Mouse (Mus musculus) brown adipose tissue, adult 24 weeks (tissue): Measurements from ENCODE around the gene Wdr70. TPM values are rescaled to one million over a fixed set of nuclear protein-coding genes. Genes with fewer than 3 reads are reported as not detected.

Experiments
- H3K27ac ChIP-seq: fragments of 200-500 bp; replicated peaks from 2 replicates; pipeline ENCODE4 v1.5.1; 2012; ENCODE audit warnings: low read depth, mild to moderate bottlenecking, low read length
- H3K4me1 ChIP-seq: fragments of 200-500 bp; 2 replicates; pipeline ENCODE4 v1.6.1; 2012; ENCODE audit warnings: low read length, mixed read lengths; ENCODE audit not compliant: control insufficient read depth, insufficient read depth, insufficient read length
- H3K4me3 ChIP-seq: fragments of 200-500 bp; 2 replicates; pipeline ENCODE4 v1.5.1; 2012; ENCODE audit warnings: low read depth, mild to moderate bottlenecking, low read length, moderate library complexity; ENCODE audit not compliant: insufficient read depth
- polyA plus RNA-seq: library from polyadenylated mRNA; stranded (reverse); fragments of >200 nt; gene quantifications from 2 replicates; pipeline ENCODE4 v1.2.4, GENCODE M21; 2012; ENCODE audit not compliant: missing spikeins, insufficient read depth, insufficient read length

Wdr70 gene
- polyA plus RNA-seq, 1 experiment = 34.4 TPM

DNA sequence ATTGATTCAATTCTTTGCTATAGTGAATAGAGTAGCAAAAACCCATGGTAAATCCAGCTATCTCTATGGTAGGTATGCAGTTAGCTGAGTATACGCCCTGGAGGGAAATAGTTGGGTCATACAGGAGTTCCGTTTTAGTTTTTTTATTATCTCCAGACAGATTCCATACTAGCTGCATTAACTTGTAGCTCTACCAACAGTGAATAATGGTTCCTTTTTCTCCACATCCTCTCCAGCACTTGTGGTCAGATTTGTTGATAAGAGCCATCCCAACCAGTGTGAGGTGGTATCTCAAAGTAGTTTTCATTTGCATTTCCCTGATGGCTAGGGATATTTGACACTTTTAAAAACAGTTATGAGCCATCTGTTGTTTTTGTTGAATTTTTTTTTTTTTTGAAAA is 100.9 kb downstream of the Wdr70 start:
- Histone ChIP-seq H3K27ac (no peak overlapping the region), H3K4me1 (no peaks in the 10 kb centered on the region; the same call in 1 of the 2 replicates), H3K4me3 (no peak overlapping the region)

DNA sequence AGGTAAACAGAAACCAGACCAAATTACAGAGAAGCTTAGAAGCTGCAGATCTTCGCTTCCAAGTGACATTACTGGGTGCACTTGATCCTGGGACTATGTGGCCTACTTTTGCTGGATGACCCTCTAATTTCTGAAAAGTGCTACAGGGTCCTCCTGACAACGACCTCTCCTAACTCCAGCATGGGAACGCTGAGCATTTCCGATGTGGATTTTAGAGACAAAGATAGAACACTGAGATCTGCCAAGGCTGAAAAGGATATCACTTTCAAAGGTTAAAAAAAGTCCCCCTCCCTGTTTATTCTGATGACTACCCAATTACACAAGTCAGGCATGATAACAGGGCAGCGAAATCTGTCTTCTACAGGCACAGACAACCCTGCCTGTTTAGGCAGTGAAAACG is 105.3 kb downstream of the Wdr70 start:
- Histone ChIP-seq H3K4me1 (no peaks in the 10 kb centered on the region), H3K4me3 (no peak overlapping the region)

DNA sequence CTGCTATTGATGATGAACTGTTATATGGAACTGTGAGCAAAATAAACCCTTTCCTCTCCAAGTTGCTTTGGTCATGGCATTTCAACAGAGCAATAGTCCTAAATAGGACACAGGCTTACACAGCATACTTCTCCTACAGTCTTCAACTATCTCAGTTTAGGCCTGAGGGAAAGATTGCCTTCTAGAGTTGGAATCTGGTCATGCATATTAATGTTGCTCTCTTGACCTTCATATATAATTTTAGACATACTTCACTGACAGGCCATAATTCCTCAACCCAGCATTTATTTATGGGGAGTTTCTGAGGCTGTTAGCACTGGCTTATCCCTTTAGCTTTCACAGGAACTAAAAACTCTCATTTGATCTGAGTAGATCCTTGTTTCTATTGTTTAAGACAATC is 108.9 kb downstream of the Wdr70 start:
- Histone ChIP-seq H3K4me1 (no peaks in the 10 kb centered on the region), H3K27ac (no peak overlapping the region), H3K4me3 (no peak overlapping the region)

More for the DNA sequence above, 105.3 kb downstream of the Wdr70 start:
- no peak overlapping the region for H3K27ac ChIP-seq

DNA sequence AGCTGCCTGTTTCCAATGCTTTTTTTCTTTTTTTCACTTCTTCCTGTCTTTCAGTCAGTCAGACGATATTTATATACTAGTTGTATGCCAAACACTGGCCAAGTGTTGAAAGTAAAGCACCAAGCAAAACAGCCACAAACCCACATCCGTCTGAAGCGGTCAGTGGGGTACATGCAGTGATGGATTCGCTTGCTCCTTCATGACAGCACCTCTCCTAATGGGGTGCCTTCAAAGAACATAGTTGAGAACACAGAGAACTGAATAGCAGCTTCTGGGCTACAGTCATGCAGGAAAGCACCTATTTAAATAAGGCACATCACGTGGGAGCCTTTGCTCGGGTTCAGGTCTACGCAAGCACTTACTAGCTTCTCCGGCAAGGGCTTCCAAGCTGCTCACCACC is 111.6 kb downstream of the Wdr70 start:
- no peak overlapping the region for H3K27ac ChIP-seq
- no peak overlapping the region for H3K4me3 ChIP-seq
- no peaks in the 10 kb centered on the region for H3K4me1 ChIP-seq

DNA sequence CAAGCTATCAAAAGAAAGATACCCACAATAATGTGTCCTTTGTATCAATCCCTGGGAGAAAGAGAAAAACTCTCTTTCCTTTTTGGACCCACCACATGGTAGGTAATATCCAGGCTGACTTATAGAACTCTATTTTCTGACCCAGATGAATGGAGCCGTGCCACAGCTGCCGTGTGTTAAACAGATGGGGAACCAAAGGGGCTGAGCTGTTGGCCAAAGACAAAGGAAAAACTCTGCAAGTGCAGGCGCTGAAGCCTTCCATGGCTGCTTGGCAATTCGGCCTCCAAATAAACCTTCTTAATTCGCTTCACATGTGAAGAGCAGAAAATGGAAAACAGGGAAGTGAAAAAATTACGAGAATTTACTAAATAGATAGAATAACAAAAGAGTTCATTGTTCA is 112.7 kb downstream of the Wdr70 start:
- Histone ChIP-seq H3K4me1 (no peaks in the 10 kb centered on the region), H3K27ac (no peak overlapping the region), H3K4me3 (no peak overlapping the region)

DNA sequence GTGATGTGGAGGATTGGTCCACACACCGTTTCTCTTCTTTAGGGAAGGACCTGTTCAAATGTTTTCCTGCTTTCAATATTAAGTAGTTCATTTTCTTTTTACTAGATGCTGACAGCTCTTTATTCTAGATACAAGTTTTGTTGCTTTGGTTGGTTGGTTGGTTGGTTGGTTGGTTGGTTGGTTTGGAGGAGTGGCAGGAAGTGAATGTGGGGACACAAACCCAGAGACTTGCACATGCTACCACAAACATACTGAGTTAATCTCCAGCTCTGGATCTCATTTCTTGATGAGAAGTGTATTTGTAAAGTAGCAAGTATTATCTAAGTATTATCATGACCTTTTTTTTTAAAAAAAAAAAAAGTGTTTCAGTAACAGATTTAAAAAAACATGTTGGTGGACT is 120.4 kb downstream of the Wdr70 start:
- Histone ChIP-seq H3K4me1 (no peaks in the 10 kb centered on the region), H3K4me3 (no peak overlapping the region), H3K27ac (no peak overlapping the region)

DNA sequence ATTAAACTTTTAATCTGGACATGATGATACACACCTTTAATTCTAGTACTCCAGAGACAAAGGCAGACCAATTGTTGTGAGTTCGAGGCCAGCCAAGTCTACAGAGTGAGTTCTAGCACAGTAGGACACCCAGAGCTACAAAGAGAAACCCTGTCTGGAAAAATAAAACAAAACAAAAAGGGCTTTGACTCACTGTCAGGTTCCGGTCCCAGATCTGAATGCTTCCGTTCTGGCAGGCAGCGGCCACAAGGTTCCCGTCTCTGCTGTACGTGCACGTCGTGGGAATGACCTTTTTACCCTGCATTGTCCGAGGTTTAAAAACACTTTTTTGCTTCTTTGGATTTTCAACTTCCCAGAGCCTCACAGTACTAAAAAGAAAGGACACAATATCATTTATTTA is 122.2 kb downstream of the Wdr70 start:
- H3K27ac ChIP-seq = no peak overlapping the region
- no peaks in the 10 kb centered on the region for H3K4me1 ChIP-seq
- no peak overlapping the region for H3K4me3 ChIP-seq

DNA sequence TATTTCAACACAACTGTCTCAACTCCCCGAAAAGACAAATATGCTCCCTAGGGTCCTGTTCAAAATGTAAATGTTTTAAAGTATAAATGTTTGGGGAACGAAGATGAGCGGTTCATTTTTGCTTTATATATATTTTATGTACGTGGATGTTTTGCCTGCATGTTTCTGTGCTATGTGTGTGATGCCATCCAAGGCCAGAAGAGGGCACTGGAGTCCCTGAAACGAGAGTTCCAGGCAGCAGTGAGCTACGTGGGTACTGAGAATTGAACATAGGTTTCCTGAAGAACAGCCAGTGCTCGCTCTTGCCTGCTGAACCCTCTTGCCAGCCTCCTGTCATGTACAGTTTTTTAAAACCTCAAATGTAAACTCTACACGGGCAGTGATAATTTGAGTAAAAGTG is 124.6 kb downstream of the Wdr70 start:
- H3K4me1 ChIP-seq = no peaks in the 10 kb centered on the region
- H3K4me3 ChIP-seq = no peak overlapping the region
- H3K27ac ChIP-seq = no peak overlapping the region

DNA sequence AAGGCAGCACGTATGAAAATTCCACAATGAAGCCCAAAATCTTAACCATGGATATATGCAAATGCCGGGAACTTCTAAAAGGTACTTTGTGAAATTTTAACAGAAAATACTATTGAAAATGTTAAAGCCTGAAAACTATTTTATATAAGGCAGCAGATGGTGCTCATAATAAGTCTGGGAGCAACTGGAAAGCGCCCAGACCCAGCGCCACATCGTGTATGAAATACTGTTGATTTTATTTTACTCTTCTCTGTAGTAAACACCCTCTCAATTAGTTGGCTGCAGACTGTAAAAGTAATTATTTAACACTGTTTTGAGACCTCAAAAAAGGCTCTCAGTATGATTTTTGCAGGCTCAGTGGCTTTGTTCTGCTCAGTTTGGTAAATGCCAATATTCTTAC is 126.5 kb downstream of the Wdr70 start:
- H3K4me1 ChIP-seq = no peaks in the 10 kb centered on the region; the same call in 1 of the 2 replicates
- H3K4me3 ChIP-seq = no peak overlapping the region
- H3K27ac ChIP-seq = no peak overlapping the region

DNA sequence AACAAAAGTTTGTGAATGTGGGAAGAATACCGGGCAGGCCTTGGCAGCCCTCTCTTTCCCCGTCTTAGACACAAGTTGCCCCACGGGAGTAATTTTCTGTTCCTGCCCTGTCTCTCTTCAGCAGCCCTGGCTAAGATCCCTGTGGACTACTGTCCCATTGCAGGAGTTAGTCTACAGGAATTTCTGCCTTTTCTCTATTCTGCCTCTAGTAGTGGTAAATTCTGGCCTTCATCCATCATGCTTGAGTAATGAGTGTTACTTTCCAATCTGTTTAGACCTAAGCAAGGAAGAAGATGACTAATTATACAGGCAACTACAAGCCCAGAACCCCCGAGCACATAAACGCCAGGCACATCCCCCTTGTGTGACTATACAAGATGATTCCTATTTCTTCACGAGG is 136.2 kb downstream of the Wdr70 start:
- Histone ChIP-seq H3K4me3 (no peak overlapping the region), H3K4me1 (no peaks in the 10 kb centered on the region; the same call in none of the 2 replicates)

DNA sequence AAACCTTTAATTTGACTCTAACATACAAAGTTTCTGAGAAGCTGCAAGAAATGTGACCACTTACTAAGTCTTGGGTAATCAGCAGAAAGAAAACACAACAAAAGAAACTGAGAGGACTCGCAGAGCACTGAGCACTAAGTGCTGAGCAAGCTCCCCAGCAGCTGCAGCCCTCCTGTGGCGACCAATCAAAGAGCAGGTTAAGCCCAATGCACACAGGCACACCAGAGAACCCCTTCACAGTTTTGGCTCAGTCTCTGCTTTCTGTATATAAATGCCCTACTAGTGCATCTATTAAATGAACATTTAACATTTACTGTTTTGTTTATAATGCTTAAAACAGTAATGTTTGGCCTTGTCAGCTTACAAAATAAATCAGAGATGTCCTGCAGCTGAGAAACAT is 137.5 kb downstream of the Wdr70 start:
- no peak overlapping the region for H3K4me3 ChIP-seq
- no peaks in the 10 kb centered on the region; the same call in 1 of the 2 replicates for H3K4me1 ChIP-seq
- H3K27ac ChIP-seq = no peak overlapping the region

More for the DNA sequence above, 136.2 kb downstream of the Wdr70 start:
- no peak overlapping the region for H3K27ac ChIP-seq

DNA sequence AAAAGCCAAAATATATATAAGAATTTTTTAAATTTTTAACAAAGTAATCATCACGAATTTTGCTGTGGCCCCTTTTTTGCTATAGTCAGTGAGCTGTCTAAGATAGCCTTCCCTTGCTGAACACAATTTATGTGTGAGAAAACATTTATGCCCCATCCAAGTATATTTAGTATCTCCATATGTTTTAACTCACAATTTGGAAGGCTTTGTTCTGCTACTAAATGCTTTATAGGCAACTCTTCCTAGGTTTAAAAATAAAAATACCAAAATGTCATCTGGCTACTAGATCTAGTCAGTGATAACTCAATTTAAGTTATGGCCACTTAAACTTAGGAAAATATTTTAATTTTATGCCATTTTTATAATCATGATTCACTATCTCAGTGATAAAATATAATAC is 142.1 kb downstream of the Wdr70 start:
- Histone ChIP-seq H3K4me1 (no peaks in the 10 kb centered on the region; the same call in 1 of the 2 replicates), H3K27ac (no peak overlapping the region), H3K4me3 (no peak overlapping the region)

DNA sequence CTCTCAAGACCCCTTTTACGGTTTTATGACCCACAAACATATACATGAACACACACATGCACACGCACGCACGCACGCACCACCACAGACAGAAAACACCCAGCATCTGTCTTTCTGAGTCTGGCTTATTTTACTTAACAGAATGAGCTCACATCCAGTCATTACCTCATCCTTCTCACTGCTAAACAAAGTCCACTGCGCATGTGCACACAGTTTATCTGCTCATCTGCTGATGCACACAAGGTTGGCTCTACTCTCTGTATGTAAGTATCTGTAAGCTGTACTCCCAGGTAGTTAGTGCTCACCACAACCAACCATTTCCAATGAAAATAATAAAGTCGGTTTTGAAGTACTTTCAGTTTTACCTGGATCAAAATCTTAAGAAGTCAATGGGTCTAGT is 148.4 kb downstream of the Wdr70 start:
- Histone ChIP-seq H3K4me3 (no peak overlapping the region), H3K27ac (no peak overlapping the region), H3K4me1 (no peaks in the 10 kb centered on the region; the same call in 1 of the 2 replicates)

DNA sequence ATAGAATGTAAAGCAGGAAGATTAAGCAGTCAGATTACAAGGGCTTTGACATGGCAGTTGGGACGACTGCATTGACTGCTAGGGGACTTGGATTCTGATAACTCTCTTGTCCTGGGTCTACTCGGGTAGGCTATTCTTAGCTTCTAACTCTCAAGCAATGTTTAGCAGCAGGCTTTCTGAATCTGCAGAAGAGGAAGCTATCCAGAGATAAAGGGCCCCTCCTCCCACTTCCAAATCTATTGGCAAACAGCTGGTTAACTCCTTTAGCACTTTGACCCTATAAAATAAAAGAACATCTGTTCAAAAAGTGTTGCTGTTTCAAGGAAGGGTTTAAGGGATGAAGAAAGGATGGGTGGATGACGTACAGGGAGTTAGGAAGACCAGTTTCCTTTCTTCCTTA is 157.3 kb downstream of the Wdr70 start:
- Histone ChIP-seq H3K4me3 (no peak overlapping the region), H3K27ac (no peak overlapping the region), H3K4me1 (no peaks in the 10 kb centered on the region; the same call in 1 of the 2 replicates)

DNA sequence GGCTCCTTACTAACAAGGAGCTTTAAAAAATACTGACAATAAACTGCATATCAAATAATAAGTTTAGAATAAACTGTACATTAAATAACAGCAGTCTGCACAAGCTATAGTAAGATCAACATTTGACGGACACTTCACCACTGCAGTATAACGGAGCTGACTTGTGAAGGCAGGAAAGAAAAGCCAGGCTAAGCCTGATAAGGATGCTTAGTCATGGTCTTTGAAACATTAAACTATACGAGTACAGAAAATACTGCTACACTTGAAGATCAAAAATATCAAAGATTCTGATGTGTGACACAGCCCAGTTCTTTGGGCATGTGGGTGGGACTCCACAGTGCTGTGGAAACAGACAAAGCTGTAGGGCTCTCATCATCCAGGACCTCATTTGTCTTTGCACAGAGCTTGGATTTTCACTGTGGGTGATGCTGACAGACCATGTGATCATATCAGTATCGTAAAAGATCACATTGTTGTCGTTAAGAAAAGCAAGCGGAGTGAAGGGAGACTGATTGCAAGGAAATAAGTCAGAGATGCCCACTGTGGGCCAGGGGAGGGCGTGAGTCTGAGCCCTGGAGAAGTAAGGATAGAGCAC is 163.3 kb downstream of the Wdr70 start:
- Histone ChIP-seq H3K4me1 (0 out of 2 replicates have a peak, but pooled peaks cover 2% of the 10 kb centered on the region), H3K27ac (no peak overlapping the region), H3K4me3 (no peak overlapping the region)

DNA sequence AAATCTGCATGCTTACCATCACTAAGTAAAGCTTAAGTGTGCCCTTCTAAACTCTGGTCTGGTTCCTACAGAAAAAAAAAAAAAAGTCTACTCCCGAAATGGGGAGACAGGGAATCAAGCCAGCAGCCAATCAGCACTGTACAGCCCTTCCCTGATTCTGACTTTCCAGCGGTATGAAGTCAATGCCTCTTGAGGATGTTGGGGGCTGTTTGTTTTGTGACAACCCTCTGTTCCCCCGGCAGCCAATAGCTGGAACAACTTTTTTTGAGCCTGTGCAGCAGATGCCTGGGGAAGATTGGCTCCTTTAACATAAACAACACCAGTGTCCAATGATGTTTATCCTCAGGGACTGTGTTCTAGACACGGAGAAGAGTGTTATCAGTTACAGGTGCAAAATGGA is 164.4 kb downstream of the Wdr70 start:
- Histone ChIP-seq H3K27ac (no peak overlapping the region), H3K4me3 (no peak overlapping the region)

More for the DNA sequence above, 164.4 kb downstream of the Wdr70 start:
- 0 out of 2 replicates have a peak, but pooled peaks cover 2% of the 10 kb centered on the region for H3K4me1 ChIP-seq
